Mouse (Mus musculus) left cerebral cortex, adult 18-20 months (tissue): ENCODE results near the gene Ptrh2. TPM values are rescaled to one million over a fixed set of nuclear protein-coding genes. Genes with fewer than 3 reads are reported as not detected.
A peak's percentile ranks its signal among the peaks of the same experiment; 100 is the strongest.

Experiments
- DNase-seq, 2 experiments: peaks; one replicate each; pipeline ENCODE4 v3.0.0; 2021 to 2022; ENCODE audit warnings: low spot score in 2 of 2, mixed read lengths in 1 of 2
- long read RNA-seq, 2 experiments: library from polyadenylated mRNA; stranded (forward); transcript quantifications; one replicate each; pipeline ENCODE4 v2.0.0; 2021
- total RNA-seq, 2 experiments: library from RNA; stranded (reverse); gene quantifications; 2 replicates each; pipeline ENCODE4 v1.2.3; 2021

Ptrh2 gene
- 1 to 10 TPM; 7.8 to 8.9 TPM for total RNA-seq
- long read RNA-seq, experiment 1, transcript Ptrh2-202 (2 exons, 3,038 nt): major isoform, 13 of 15 reads
- long read RNA-seq, experiment 1, partial matches to known transcripts: 0 of 15 reads
- long read RNA-seq, experiment 1, other reads (novel, unspliced or antisense): 2 of 15 reads
- long read RNA-seq, experiment 2, transcript Ptrh2-202 (2 exons, 3,038 nt): major isoform, 9 of 10 reads
- long read RNA-seq, experiment 2, partial matches to known transcripts: 0 of 10 reads
- long read RNA-seq, experiment 2, other reads (novel, unspliced or antisense): 1 of 10 reads

DNA sequence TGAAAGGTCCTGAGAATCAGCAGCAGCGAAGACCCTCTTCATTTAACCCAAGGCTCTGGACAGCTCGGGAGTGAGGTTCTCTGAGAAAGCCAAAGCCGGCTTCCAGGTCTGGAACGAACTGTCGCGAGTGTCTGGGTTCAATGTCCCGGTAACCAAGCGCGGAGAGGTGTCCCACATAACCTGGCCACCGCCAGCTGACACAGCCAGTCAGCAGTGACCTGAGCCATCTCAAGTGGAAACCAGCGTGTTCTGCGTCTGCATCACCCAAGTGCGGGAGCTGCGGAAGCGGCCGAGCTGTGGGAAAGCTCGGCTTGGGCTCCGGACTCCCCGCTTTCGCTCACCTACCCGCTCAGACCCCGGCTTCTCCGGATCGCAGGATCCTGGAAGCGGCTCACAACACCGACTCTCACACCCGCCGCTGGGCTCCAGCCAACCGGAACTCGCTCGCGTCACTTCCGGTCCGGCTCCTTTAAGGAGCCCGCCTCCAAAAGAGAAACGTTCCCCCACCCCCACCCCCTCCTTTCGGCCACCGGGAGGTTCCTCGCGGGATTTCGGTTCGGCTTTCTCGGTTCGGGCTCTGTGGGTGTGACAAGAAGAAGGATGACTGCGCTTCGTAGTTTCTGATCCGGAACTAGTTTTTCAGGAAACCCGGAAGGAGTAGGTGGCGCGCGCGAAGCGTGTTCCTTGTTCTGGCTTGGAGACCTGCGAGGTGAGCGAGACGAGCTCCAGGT lies at the start of gene Ptrh2, which contains the start of gene Vmp1:
Gene Ptrh2 (plus strand): TSS at position 591 of the 731 bp plus-strand sequence.
Gene Vmp1 (minus strand): TSS at position 442 of the 731 bp plus-strand sequence.
- DNase-seq: peak; percentile 91 to 92

- DNase-seq: no peak
Measured at GRCm38 (mm10) chr11:86634396-86634795, 49.4 kb upstream of the Ptrh2 start.

DNA sequence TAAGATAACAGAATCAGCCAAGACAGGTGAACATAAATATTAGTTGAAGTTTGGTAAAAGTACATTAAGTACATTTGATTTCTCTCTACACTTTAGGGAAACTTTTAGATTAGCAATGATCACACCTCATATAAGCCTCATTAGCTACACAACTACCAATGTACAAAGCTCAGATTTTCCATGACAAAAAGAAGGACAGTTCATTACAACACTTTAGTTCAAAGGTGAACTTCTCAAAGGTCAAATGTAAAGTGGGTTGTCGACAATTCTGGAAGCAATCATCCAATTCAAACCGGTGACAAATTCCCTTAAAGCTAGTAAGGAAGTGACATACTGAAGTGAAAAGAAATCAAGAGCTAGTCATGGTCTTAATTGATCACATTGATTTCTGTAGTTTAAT lies 46.1 kb upstream of the Ptrh2 start:
- no peak for DNase-seq

DNA sequence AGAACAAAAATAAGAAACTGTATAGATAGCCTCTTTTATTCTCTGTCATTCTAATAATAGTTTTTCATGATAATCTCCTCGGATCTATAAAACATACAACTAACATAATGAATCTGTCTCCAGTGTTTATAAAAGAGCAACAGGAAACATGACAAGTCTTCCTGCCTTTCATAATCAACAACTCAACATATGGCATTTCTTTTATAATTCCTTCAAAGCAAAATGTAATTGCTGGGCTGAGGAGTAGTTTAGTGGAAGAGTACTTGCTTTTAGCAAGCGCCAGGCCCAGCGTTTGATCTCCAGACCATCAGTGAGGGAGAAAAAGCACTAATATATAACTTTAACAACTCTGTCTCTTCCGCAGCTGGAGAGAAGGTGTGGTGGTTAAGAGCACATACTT lies 42.1 kb upstream of the Ptrh2 start:
- DNase-seq: no peak

DNA sequence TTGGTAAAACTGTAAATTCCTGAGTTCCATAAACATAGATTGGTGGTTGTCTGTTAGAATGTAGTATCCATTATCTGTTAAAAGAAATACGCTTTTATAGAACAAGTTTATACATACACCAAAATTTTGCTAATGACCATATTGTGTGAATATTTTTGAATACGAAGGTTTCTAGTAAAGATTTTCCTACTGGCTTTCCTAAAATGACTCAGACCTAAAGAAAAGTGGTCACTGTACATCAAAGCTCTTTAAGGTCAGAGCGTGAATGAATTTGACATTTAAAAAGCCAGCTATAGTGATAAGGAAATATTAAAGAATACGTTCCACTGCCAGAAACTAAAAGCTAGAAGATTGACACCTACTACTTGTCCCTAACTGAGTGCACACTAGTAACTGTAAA lies 39.2 kb upstream of the Ptrh2 start:
- DNase-seq: no peak

DNA sequence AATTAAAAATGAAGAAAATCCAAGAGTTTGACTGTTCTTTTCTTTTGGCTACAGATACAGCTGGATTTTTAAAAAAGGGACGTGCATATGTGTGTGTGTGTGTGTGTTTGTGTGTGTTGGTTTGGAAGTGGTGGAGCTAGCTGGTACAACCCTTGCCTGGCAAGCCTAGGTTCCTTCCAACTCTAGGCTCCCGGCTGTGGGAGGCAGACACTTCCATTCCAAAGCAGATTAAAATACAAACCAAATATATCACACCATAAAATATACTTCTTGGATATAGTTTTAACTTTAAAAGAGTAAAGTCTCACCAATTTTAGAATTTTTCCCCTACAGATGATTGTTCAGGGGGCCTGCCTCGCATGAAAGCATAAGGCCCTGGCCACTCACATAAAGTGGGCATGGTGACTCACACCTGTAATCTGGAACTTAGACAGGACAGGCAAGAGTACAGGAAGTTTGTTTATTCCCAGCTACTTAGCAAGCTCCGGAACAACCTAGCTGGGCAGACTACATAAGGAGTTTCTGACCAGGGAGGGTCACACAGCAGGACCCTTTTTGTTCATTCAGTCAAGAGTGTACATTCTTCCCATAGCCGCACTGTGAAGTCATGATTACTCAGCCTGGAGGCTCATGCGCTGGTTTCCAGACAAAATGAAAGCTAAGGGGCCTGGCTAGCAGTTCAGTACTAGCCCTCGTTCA lies 37.5 kb upstream of the Ptrh2 start:
- peak in 1 of 2 experiments; percentile 34 for DNase-seq

GRCm38 (mm10) chr11:86646885-86647459 lies 36.8 kb upstream of the Ptrh2 start:
- no peak for DNase-seq

GRCm38 (mm10) chr11:86647706-86648447 lies 35.9 kb upstream of the Ptrh2 start:
- no peak for DNase-seq

DNA sequence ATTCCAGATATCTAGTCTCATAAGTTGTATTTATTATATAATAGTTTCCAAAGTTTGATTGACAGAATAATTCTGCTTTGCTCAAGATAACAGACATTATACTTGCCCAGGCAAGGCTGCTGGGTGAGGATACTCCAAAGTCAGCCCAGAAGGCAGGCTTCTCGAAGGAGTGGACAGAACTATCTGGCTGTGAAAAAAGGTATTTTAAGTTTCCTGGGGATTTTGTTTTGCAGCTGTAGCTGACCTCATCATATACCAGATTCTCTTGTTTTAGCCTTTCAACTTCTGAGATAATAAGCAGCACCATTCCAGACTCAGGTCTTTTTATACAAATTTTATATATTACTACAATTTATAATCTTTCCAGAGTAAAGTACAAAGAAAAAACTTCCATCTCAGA lies 34.2 kb upstream of the Ptrh2 start:
- DNase-seq: no peak

GRCm38 (mm10) chr11:86650676-86651075 lies 33.1 kb upstream of the Ptrh2 start:
- DNase-seq: no peak

DNA sequence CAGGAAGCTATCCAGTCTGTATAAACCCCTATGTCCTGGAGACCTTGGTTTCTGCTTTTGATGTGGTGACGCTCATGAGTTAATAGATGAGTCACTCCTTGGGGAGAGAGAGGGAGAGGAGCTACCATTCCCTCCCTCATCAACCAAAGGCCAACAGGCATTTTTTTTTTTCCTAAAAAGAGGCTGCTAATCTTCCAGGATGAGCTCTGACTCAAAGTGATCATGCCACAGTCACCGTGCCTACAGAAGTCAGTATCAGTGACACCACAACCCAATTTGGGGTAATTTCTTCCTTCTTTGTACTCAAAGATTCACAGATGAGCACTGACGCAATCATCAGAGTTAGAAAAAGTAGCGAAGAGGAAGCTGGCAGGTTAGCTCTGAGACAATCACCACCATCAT lies 31.2 kb upstream of the Ptrh2 start:
- DNase-seq: no peak

- DNase-seq: peak; percentile 23 to 53
Measured at GRCm38 (mm10) chr11:86653446-86653845, 30.3 kb upstream of the Ptrh2 start.

GRCm38 (mm10) chr11:86654096-86654495 lies 29.7 kb upstream of the Ptrh2 start:
- no peak for DNase-seq

DNA sequence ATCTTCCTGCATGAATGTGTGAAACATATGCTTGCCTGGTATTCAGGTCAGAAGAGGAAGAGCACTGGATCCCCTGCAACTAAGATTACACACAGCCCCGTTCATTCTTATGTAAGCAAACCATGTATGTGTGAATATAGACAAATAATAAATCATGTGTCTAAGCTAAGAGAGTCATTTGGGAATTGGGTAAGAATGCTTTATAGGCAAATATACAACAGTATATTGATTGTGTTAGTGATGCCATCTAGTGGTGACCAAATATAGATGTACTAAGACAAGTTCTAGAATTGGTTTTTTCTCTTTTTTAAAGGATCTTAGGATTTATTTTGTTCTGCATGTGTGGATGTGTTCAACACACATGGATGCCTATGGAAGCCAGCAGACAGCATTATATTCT lies 28.1 kb upstream of the Ptrh2 start:
- no peak for DNase-seq

GRCm38 (mm10) chr11:86656849-86657567 lies 26.8 kb upstream of the Ptrh2 start:
- no peak for DNase-seq

DNA sequence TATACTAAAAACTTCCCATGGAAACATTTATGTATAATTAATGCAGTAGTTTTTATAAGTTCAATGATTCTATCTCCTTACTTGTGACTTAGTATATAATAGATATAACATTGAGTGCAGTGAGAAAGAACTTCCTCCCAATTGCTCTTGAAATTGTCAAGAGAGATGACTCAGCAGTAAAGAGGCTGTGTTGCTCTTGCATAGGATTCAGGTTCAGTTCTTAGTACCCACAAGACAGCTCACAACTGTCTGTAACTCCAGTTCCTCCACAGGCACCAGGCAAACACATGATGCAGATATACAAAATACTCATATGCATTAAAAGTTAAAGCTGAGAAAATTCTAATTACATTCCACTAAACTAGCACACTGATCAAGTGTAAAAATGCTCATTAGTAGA lies 25.9 kb upstream of the Ptrh2 start:
- no peak for DNase-seq

DNA sequence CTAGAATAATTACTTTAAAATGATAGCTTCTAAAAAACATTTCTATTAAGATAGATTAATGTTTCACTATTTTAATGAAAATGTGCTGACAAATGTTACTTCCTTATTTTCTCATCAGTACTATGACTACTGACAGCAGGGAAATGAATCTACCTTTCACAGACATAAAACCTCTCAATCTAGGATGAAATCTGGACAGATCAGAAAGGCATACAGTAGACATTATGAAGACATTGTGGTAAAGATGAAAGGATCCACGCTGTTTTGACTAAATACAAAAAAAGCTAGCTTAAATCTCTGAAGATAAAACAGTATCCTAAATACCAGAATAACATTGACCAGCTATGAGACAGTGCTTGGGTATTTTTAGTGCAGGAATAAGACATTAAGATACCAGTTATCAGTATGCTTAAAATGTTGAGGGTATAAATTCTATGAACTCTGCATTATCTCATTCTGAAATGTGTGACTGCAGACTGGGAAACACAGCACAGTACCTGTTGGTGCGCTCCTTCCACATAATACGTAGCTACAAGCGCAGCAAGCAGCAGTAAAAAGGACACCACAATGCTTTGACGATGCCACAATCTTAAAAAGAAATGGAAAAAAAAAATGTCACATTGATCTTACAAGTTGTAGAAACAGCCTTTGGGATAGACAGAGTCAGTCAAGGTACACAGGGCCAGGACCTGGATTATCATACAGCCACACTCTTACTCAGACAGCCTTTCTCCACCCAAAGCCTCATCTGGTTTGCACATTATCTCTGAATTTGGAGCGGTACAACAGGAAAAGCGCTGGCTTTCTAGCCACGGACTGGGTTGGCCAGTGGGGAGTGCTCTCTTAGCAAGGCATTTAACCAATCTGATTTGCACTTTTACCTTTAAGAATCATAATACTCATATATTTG lies 20.5 kb upstream of the Ptrh2 start:
- DNase-seq: no peak

DNA sequence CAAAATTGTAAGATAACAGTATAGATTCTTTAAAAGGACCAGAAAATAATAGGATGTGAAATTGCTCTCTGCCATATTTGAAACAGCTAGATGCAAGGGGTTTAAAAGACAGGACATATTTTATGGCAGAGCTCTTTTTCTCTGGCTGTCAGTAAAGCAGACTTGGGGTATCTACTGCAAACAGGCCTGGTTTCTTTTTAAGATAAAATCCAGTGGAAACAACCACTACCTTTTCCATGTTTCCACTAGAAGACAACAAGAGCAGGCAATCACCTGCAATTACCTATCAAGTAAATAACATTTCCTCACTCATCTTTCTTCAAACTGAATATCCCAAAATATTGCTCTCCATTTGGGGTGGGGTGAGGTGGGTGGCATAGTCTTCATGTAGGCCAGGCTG lies 19.8 kb upstream of the Ptrh2 start:
- DNase-seq: no peak

- no peak for DNase-seq
Measured at GRCm38 (mm10) chr11:86664406-86664805, 19.4 kb upstream of the Ptrh2 start.
